Mouse (Mus musculus) ES-Bruce4 (cell line): ENCODE data around the gene Il10rb. TPM values are rescaled to one million over a fixed set of nuclear protein-coding genes. Genes with fewer than 3 reads are reported as not detected.

Source experiments
- H3K27ac ChIP-seq: 2 replicates; pipeline ENCODE4 v1.5.1; 2012; ENCODE audit warnings: low read length, inconsistent platforms; ENCODE audit not compliant: insufficient read depth
- H3K27me3 ChIP-seq: 2 replicates; pipeline ENCODE4 v1.6.1; 2012; ENCODE audit warnings: mild to moderate bottlenecking, low read length, inconsistent platforms; ENCODE audit not compliant: control insufficient read depth, poor library complexity, insufficient read depth, severe bottlenecking
- H3K36me3 ChIP-seq: 2 replicates; pipeline ENCODE4 v1.6.1; 2012; ENCODE audit warnings: inconsistent platforms, mild to moderate bottlenecking, low read length, moderate library complexity; ENCODE audit not compliant: control insufficient read depth, poor library complexity, insufficient read depth, severe bottlenecking
- H3K4me1 ChIP-seq: one replicate; pipeline ENCODE4 v1.8.1; 2011; ENCODE audit warnings: low read length; ENCODE audit not compliant: control insufficient read depth, insufficient read depth
- H3K4me3 ChIP-seq: 2 replicates; pipeline ENCODE4 v1.5.1; 2011; ENCODE audit warnings: low read depth, mild to moderate bottlenecking, low read length
- H3K9ac ChIP-seq: 2 replicates; pipeline ENCODE4 v1.6.1; 2012; ENCODE audit warnings: low read depth, mild to moderate bottlenecking, inconsistent platforms; ENCODE audit not compliant: poor library complexity, severe bottlenecking
- H3K9me3 ChIP-seq: replicated peaks from 2 replicates; pipeline ENCODE4 v1.6.1; 2012; ENCODE audit warnings: mild to moderate bottlenecking, low read length, inconsistent platforms; ENCODE audit not compliant: control insufficient read depth, poor library complexity, insufficient read depth, severe bottlenecking
- CTCF ChIP-seq: IDR thresholded peaks from one replicate; pipeline ENCODE4 v1.8.1; 2011; ENCODE audit warnings: low read depth, low read length
- EP300 ChIP-seq: IDR thresholded peaks from 2 replicates; pipeline ENCODE4 v1.6.1; 2011; ENCODE audit warnings: low read depth, low read length; ENCODE audit not compliant: insufficient read depth
- POLR2A ChIP-seq: IDR thresholded peaks from one replicate; pipeline ENCODE4 v1.8.1; 2011; ENCODE audit warnings: low read length; ENCODE audit not compliant: insufficient read depth
- polyA plus RNA-seq: library from polyadenylated mRNA; stranded (reverse); fragments of >200 nt; gene quantifications from 2 replicates; pipeline ENCODE4 v1.2.4, GENCODE M21; 2011; ENCODE audit warnings: low read depth; ENCODE audit not compliant: missing spikeins, insufficient read depth, insufficient read length

The Il10rb gene
- polyA plus RNA-seq = 3.5 and 4.3 TPM in 2 replicates

DNA sequence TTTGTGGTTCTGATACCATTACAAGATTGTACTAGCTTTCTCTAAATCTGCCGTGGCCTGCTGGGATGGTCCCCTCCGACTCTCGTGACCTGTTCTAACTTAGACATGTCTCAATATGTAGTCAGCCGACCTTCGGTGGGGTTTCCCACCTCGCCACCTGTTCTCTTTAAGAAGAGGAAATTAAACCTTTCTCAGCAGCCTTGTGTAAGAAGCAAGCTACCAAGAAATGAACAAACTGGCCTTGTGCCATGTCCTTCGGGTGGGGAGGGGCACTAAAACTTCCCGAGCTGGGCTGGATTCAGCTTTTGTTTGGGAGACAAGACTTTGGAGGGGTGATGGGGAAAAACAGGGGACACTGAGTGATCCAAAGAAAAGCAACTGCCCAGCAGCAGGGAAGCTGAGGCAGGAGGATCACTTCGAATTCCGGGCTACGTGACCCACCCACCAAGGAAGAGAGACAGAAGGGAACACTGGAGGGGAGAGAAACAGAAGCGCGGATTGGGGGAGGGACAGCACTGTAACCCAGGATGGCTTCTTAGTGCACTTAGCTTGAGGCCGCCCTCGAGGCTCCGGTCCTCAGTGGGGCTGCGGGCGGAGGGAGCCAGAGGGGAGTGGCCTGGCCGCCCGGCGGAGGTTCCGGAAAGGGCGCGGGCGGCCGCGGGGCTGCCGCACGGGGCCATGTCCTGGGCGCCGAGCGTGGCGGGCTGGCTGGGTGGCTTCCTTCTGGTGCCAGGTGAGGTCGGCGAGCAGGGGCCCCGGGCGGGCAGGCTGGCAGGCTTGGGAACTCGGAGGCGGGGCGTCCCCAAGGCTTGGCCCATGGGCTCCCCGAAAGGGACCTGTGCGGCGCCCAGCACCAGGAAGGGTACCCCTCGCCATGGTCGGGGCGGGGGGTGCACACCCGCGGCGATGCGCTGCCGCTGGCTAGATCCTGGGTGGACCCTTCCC lies at the start of gene Il10rb:
Gene Il10rb (plus strand): TSS at position 525 of the 945 bp plus-strand sequence.
- no peaks in the 10 kb centered on the region for H3K36me3 ChIP-seq
- no peaks in the 10 kb centered on the region for H3K4me1 ChIP-seq
- H3K9me3 ChIP-seq = no peaks in the 10 kb centered on the region
- peak within 1 kb of the TSS; percentile 85 for H3K9ac ChIP-seq
- no peak within 1 kb of the TSS for H3K27ac ChIP-seq
- H3K4me3 ChIP-seq = peak within 1 kb of the TSS; percentile 71
- no peak for TF ChIP-seq POLR2A
- 0 out of 2 replicates have a peak, but pooled peaks have one; percentile 26 for TF ChIP-seq EP300
- no peak for TF ChIP-seq CTCF
- no peaks in the 10 kb centered on the region for H3K27me3 ChIP-seq

DNA sequence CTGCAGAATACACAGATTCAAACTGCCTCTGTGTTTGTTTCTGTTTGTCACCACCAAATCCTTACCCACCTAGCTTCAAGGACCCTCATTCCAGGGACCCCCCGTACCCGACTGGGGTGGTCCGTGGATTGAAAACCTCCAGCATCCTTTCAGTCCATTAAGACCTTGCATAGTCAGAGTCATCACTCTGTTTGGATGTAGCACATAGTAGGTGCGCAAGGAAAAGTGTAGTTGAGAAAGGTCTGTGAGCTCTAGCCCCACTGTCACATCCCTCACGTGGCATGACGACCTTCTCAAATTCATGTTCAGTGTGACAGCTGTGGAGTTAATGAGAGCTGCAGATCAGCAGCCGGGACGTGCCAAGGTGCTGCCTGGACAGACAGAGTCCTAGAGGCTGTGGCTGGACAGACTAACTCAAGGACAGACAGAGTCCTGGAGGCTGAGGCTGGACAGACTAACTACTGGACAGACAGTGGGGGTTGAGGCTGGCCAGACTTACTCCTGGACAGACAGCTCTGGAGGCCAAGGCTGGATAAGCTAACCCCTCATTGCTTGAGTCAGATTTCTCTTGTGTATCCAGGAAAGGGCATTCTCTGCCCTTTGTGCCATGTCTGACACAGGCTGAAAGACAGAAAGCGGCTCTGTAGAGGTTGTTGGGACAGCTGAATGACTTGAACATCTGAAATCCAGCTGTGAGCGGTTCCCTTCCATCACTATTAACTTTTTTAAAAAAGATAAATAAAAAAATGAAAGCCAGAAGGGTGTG lies 49.0 kb upstream of the Il10rb start:
- Histone ChIP-seq H3K9ac (no peak overlapping the region), H3K36me3 (no peaks in the 10 kb centered on the region), H3K4me3 (no peak overlapping the region), H3K4me1 (no peaks in the 10 kb centered on the region), H3K9me3 (no peaks in the 10 kb centered on the region), H3K27ac (no peak overlapping the region), H3K27me3 (no peaks in the 10 kb centered on the region)
- TF ChIP-seq EP300 (no peak), CTCF (no peak), POLR2A (no peak)

DNA sequence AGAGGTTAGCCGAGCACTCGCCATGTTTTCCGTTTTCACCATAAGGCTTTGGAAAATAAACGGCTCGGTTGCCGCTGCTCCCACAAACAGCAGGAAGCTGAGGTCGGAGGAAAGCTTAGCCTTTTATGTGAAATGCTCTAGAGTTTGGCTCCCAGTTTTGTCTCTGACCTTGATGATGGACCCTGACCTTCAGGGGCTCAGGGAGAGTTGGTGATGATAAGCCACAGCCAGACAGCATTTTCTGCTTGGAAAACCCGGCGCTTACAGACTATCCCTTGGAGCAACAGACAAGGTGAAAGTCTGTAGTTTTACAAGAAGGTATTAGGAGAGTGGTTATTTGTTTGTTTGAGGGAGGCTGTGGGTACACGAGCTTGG lies 48.5 kb upstream of the Il10rb start:
- H3K9me3 ChIP-seq = no peaks in the 10 kb centered on the region
- no peak overlapping the region for H3K4me3 ChIP-seq
- no peak overlapping the region for H3K9ac ChIP-seq
- no peaks in the 10 kb centered on the region for H3K36me3 ChIP-seq
- no peak overlapping the region for H3K27ac ChIP-seq
- H3K27me3 ChIP-seq = no peaks in the 10 kb centered on the region
- TF ChIP-seq CTCF (no peak), POLR2A (no peak), EP300 (no peak)
- no peaks in the 10 kb centered on the region for H3K4me1 ChIP-seq

DNA sequence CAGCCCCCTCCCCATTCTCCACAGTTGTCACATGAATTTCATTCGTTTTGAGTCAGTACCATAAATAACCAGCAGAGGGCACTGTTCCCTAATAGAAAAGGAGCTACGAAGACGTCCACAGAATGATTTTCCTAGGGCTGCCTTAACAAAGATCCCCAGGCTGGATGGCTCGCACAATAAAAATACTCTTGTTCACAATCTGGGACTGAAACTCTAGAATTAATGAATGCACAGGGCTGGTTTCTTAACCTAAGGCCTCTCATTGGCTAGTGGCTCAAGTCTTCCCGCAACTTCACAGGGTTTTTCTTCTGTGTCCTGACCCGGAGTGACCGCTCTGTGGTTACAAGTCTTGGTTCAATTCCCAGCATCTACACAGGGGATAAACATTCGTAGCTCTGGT lies 47.4 kb upstream of the Il10rb start:
- no peaks in the 10 kb centered on the region for H3K4me1 ChIP-seq

DNA sequence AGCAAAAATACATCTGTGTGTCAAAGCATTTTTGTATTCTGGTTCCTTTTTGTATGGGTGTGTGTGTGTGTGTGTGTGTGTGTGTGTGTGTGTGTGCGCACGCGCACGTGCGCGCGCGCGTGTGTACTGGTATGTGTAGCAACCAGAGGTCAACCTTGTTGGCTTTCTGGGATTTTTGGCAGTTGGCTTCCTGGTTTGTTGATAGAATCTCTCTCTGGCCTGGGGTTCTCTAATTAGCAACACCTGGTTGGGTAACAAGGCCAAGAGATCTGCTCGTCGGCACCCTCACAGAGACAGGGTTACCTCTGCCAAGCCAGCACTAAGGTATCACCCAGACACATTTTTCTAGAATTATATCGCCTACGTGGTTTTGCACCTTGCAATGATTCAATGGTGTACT lies 46.4 kb upstream of the Il10rb start:
- Histone ChIP-seq H3K27me3 (no peaks in the 10 kb centered on the region; the same call in 1 of the 2 replicates), H3K4me1 (no peaks in the 10 kb centered on the region), H3K36me3 (no peaks in the 10 kb centered on the region), H3K4me3 (no peak overlapping the region), H3K27ac (no peak overlapping the region), H3K9me3 (no peaks in the 10 kb centered on the region), H3K9ac (no peak overlapping the region)
- no peak for TF ChIP-seq POLR2A
- no peak for TF ChIP-seq CTCF
- TF ChIP-seq EP300 = no peak

More for the DNA sequence above, 47.4 kb upstream of the Il10rb start:
- H3K27ac ChIP-seq = no peak overlapping the region
- H3K36me3 ChIP-seq = no peaks in the 10 kb centered on the region
- no peaks in the 10 kb centered on the region for H3K9me3 ChIP-seq
- TF ChIP-seq EP300 = no peak
- TF ChIP-seq CTCF = peak; percentile 20
- H3K9ac ChIP-seq = no peak overlapping the region
- no peak overlapping the region for H3K4me3 ChIP-seq
- H3K27me3 ChIP-seq = no peaks in the 10 kb centered on the region

DNA sequence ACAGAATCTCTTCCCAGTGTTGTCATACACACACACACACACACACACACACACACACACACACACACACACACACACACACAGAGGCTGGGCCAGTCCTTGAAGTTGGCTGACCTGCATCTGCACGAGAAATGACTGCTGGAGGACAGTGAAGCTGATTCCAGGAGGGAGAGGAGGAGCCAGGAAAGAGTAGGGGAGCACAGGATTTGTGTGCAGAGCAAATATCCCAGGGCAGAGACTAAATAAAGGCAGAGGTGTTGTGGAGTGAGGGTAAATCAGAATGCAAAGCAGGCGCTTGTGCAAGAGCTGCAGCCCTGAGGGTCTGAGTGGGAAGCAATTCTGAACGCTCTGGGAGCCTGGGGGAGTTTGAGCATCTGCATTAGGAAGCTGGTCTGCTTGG lies 45.8 kb upstream of the Il10rb start:
- no peak overlapping the region for H3K4me3 ChIP-seq
- no peaks in the 10 kb centered on the region for H3K36me3 ChIP-seq
- H3K9me3 ChIP-seq = no peaks in the 10 kb centered on the region
- no peak overlapping the region for H3K27ac ChIP-seq
- no peak for TF ChIP-seq POLR2A
- H3K27me3 ChIP-seq = no peaks in the 10 kb centered on the region; the same call in 1 of the 2 replicates
- H3K4me1 ChIP-seq = no peaks in the 10 kb centered on the region
- H3K9ac ChIP-seq = no peak overlapping the region
